Mouse (Mus musculus): ENCODE measurements around the gene Dnajc27.
A peak's percentile ranks its signal among the peaks of the same experiment; 100 is the strongest.

The Dnajc27 gene

DNA sequence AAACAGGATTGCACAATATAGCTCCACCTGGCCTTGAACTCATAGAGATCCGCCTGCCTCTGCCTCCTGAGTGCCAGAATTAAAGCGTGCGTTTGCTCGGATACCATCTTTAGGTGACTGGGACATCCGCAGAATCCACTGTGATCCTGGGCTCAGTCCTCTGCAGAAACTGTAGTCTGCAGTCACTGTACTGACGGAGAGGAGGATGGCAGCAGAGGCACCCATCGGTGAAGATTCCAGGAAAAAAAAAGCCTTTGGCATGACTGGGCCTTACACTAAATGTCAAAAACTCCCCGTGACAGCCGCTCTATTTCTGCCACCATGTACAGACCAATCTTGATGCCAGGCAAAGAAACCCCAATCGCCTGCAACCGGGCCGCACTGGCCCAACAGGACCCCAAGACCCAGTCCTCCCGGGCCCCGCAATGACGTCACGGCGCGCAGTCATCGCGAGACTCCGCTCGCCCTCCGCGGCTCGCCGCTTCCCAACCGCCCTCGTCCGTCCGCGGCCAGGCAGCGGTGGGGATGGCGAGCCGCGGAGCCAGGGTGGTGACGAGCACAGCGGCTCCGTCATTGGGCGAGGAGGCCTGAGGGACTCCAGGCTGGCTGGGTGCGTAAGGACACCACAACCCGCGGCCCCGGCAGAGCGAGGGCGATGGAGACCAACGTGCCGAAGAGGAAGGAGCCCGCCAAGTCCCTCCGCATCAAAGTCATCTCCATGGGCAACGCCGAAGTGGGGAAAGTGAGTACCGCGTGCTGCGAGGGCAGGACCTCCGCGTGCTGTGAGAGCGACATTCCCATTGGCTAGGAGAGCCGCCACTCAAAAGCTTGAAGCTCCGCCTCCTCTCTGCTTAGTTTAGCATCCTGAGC lies at the start of gene Dnajc27:
Dnajc27 (plus strand) TSS at position 452 of the 870 bp plus-strand sequence.
- DNase-seq (ENCODE audit: low spot score) = peak; percentile 92

DNA sequence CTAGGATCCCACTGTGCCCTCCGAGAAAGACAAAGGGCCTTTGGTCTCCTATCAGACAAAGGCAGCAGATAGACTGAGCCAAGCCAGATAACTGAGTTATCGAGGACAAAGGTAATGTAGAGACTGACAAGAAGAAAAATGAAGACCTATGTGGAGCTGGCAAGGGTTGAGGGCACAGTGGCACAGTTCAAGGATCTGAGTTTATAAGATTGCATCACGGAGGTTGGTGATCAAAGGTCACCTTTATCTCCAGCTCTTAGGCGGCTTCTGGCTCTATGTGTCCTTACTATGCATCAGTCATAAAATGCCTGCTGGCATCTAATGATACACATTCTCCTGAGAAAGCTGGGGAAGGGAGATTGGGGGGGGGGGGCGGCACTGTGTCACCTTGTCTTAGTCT lies 46.2 kb upstream of the Dnajc27 start:
- no peak for DNase-seq (ENCODE audit: low spot score)

DNA sequence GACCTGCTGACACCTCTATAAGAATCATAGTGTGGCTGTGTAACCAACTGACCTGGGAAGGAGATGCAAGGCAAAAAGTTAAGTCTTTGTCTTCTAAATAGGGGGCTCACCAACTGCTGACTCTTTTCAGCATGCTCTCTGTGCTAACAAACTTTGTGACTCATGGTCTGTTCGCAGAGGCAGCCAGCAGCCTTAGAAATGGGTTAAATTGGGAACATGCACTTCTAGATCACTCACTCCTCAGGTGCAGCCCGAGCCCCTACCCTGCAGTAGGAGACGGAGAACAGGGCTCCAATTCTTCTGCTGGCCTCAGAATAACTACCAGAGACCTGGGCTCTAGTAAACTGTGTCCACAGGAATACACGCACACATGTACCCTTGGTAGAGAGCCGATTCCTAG lies 44.9 kb upstream of the Dnajc27 start:
- no peak for DNase-seq (ENCODE audit: low spot score)

DNA sequence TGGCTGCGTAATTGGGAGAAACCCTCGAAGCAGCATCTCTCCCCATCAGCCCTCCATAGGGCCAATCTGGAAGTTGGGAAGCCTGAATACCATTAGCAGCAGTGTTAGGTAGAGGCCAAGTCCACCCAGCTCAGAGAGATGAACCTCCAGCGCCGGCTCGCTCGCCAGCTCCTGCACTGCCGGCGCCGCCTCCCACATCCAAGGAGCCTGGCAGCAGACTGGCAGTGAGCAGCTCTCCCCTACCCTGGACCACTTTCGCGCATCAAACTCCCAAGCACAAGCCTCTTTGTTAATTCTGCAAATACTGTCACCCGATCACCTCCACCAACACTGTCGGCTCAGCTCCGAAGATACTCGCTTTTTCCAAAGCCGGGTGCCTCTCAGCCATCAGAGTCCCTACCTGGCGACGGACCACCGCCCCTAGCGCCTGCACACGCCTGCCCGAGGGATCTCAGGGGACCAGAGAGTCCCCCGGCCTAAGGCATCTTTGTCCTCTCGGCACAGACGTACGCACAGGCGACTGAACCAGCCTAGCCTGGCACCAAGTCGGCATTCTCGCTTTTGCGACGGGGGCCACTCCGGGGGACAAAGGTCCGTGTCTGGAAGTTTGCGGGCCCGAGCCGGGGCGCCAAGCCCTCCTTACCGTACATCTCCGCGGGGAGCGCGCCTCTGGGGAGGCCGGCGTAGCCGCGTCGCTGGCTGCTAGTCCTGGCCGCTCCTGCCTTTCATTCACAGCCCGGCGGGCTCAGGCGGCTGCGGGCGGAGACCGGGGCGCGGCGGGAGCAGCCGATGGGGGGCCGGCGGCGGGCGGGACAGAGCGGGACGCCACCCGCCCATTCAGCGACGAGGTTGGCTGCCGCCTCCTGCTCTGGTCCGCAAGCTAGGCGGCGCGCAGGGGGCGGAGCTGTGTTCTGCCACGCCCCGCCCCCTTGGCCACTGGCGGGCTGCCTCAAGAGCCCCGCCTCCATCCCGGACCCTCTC lies 44.0 kb upstream of the Dnajc27 start, which contains the start of gene Efr3b:
Efr3b (minus strand) TSS at position 855 of the 981 bp plus-strand sequence.
- DNase-seq (ENCODE audit: low spot score) = peak; percentile 27

DNA sequence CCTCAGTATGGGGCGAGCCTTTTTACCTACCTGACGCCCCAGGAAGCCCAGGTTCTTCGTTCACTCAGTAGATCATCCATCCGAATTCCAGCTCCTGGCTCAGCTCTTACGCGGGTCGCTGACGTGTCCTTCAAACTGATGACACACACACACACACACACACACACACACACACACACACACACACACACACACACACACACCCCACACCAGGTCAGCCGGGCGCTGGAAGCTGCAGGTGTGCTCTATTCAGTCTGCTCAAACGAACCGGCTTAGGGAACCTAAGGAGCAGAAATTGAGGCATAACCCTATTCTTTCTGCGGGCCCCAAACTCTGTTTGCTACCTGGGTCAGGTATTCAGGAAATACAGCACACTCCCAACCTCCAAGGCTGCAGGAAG lies 43.3 kb upstream of the Dnajc27 start:
- DNase-seq (ENCODE audit: low spot score) = no peak

DNA sequence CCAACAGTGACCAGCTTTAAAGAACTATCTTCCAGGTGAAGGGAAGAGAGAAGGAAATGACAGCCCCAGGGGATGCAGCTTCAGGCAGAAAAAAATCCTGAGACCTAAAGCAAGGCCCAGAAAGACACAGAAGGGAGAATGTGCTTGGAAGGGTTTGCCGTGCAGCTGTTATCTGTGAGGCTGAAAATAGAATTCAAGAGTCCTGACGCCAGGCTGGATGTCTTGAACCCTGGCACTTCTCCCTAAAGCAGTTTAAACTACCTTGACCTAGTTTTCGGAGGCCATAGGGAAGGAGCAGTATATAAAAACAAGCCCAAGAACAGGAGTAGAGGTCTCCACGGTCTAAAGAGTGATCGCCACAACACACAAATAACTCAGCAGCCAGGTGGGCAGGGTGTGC lies 40.0 kb upstream of the Dnajc27 start:
- no peak for DNase-seq (ENCODE audit: low spot score)

DNA sequence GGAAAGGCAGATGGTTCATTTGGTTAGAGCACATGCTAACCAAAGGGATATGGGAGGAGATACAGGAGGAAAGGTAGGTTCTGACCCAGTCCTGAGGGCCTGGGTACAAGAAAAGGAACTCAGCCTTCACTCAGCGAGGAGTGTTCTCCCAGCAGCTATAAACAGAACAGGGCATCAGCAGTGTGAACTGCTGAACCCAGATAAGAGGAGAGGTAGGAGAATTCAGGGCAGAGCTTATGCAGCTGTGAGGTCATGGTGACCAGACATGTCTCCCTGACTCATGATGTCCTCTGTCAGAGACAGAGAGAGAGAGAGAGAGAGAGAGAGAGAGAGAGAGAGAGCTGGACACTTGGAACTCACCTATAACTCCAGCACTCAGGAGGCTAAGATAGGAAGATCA lies 36.4 kb upstream of the Dnajc27 start:
- DNase-seq (ENCODE audit: low spot score) = no peak

DNA sequence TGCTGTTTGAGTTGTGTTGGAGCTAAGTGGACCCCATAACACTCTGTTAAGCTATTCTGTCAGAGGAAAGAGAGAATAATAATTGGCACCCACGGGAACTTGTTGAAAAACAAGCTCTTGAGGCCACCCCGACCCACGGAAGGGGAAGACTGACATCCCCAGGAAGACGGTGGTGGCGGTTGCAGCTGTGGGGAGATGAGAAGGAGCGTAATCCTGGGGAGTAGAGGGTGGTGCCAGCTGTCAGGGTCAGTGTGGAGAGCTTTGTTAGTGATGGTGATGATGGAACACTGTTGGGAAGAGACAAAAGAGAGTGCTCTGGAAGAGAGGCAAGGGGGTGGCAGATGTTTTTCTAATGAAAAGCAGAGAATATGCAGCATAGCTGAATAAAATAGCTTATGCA lies 34.4 kb upstream of the Dnajc27 start:
- no peak for DNase-seq (ENCODE audit: low spot score)

DNA sequence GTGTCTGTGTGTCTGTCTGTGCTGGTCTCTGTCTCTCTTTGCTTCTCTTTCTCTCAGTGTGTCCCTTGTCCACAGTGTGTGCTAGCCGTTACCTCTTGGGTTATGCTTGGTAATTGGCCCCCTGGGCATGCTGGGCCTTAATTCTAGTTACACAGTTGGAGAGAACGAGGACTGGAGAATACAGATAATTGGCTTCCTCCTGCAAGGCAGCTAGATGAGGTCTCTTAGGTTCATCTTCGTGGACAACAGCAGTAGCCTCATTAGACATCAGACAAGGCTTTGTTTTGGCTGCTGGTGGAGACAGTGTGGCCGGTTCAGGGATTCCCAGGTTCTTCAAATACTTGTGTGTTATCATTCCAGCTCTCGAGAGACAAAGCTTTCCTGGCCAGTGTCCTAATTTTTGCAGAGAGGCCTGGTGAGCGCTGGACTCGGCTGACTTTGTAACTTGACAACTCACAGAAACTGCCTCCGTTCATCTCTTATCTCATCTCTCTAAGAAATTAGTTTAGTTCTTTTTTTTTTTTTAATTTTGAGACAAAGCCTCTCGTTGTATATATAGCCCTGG lies 31.4 kb upstream of the Dnajc27 start:
- DNase-seq (ENCODE audit: low spot score) = no peak

DNA sequence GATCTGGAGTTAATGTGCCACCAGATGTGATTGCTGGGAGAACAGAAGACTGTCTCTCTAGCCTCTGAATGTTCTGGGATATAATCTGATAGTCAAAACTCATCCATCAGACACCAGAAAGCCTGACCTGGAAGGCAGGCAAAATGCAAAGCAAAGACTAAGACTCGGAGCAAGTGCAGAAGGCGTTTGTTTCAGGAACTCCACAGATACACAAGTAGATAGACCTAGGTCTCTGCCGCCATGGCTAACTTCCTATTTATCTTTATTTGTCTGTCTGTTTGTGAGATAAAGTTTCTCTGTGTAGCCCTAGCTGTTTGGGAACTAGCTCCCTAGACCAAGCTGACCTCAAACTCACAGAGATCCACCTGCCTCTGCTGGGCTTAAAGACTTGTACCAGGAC lies 28.7 kb upstream of the Dnajc27 start:
- no peak for DNase-seq (ENCODE audit: low spot score)

DNA sequence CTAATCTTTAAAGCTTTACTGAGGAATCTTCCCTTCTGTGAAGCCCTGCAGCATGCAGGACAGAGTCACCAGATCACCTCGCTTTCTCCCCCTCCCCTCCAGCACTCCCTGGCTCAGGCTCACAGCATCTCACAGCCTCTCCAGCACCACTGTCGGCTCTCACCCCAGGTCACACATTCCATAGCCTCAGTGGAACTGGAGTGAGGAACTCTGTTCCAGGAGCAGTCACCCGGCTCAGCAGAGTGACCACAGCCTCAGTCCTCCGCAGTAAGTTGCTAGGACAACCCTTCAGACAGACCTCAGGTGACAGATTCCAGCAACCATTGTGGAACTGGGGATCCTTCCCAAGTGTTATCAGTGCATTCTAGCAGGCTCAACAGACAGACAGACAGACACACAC lies 27.5 kb upstream of the Dnajc27 start:
- no peak for DNase-seq (ENCODE audit: low spot score)

DNA sequence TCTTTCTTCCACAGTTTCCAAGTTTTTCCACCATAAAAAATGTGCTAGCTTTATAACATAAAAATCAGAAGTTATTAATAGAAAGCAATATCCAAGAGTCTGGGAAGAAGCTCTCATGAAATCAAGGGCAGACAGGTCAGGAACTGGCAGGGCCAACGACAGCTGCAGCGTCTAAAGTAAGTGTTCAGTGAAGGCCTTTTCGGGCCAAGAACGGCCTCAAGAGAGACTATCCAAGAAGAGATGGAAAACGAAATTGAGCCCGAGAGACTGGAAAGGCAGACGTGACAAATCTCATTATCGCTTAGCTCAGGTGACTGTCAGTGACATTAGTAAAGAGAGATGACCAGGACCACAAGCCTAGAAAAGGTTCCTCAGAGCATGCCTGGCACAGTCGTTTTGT lies 24.1 kb upstream of the Dnajc27 start:
- no peak for DNase-seq (ENCODE audit: low spot score)

DNA sequence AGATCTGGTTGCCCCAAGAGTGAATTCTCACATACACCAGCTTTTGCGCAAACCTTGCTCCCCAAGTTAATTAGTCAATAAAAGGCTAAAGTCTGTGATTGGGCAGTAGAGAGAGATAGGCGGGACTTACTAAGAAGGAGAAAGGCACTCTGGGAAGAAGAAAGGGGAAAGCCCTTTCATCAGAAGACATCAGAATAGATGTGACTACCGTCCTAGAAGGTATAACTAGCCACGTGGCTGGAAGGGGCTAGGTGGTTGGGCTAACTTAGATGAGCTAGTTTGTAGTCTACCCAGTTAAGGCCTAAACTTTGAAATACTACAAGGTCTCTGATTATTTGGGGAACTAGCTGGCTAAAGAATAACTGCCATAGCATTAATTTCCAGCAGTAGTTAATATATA lies 22.7 kb upstream of the Dnajc27 start:
- no peak for DNase-seq (ENCODE audit: low spot score)

DNA sequence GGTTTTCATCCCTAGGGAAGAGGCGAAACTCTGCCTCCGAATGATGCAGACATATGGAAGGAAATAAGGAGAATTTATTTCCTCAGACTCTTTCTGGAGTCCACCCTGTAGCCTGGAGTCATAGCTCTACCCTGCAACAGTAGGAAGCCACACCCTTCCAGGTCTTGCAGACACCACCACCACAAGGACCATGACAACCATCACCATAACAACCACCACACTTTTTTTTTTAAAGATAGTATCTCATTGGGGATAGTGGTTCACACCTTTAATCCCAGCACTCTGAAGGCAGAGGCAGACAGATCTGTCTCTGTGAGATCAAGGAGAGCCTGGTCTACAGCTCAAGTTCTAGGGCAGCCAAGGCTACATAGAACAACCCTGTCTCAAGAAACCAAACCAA lies 16.9 kb upstream of the Dnajc27 start:
- no peak for DNase-seq (ENCODE audit: low spot score)

DNA sequence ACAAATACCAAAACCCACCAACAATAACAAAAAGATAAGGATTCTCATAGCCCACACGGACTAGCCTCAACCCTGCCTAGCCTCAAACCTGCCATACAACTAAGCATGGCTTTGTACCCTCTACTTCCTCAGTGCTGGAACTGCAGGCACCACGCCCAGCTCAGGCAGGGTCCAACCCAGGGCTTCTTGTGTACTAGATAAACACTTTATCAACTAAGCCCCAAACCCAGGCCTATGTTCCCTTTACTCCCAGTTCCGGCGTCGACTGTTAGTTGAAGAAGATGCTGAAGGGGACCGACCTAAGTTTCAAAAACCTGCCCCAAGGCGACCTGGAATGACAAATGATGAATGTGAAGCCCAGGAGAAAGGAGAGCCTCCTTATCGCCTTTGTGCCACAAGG lies 16.4 kb upstream of the Dnajc27 start:
- DNase-seq (ENCODE audit: low spot score) = no peak

DNA sequence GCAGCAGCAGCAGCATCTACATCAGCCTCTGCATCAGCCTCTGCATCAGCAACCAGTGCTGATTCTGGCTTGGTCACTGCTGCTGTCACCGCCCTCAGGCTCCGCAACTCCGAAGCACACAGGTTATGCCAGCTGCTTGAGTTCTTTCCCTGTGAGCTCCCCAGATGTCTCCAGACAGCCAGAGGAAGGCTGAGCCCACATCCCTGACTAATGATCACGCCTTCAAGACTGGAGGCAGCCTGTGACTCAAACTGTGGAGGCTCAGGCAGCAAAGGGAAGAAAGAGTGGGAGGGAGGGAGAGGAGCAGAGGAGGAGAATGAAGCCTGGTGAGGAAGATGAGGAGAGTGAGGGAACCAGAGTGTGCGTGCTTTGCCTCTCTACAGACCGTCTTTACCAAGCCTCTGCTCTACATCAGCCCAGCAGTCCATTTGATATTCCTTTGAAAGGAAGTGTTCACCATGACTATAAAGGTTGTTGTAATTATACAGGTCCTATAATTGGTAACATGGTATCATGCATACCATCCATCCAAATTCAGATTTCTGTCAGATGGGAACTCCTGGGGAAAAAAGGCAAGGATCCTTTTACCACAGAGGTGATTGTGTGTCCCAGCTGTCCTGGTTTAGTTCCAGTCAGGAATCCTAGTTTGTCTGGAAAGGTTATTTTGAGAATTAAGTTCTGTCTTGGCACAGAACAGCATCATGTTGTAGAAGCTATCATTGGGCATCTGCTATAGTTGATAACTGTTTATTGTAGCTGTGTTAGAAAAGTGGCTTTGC lies 15.5 kb upstream of the Dnajc27 start:
- no peak for DNase-seq (ENCODE audit: low spot score)

DNA sequence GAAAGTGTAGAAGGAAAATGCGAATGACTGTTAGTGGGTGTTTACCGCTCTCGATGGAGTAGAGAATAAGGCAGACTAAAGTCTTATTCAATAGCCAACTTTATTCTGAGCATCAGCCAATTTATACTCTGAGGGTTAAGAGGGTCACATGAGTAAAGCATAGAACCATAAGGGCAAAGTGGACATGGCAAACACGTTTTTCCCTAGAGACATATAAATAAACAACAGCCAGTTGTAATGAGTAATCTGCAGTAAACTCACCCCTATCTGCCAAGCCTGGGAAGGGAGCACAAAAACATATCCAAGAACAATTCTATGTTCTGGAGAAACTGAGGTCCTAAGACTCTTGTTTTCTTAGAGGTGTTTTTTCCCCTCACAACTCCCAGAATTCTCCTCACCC lies 13.8 kb upstream of the Dnajc27 start:
- no peak for DNase-seq (ENCODE audit: low spot score)

DNA sequence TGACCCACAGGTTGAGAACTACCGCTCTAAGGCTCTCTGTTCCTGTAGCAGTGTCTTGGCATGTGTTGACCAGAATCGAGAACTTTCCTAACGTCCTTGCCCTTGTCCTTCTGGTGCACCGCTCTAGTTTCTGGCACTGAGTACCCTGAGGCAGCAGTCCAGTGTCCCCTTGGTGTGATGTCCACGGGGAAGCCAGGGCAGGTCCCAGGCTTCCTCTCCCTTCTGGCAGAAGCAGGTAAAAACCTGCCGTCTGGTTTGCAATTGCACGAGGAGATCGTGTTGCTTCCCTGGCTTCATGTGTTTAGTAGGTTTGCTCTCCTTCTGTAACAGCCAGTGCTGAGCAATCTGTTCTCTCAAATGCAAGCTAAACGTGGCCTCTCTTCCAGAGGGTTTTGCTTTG lies 10.7 kb upstream of the Dnajc27 start:
- no peak for DNase-seq (ENCODE audit: low spot score)

DNA sequence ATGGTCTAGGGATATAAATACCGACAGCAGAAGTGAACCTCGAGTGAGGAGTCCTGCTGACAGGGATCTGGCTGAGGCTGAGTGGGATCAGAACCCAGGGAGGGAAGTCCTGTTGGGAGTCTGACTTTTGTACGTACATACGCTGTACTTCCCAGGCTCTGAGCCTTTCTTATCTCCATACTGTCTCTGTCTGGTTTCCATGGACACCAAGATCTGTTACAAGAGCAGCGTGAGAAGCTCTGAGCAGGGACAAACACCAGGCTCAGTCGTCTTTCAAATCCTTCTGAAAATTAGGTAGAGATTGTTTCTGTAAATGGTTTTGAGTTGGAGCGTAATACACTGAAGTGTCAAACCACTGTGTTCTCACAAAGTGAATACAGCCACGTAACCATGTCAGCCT lies 7.0 kb upstream of the Dnajc27 start:
- DNase-seq (ENCODE audit: low spot score) = no peak

DNA sequence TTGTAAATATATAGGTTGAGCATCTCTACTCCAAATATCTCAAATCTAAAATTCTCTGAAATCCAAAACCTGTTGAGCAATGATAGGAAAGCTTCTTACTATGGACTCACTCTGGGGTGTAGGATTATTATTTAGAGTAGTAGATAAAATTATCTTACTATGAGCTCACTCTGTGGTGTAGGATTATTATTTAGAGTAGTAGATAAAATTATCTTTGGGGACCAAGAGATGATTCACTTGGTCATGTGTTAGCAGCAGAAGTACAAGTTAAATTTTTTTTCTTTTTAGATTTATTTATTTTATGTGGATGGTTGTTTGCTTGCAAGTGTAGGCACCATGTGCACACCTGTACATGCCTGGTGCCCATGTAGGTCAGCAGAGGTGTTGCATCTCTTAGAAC lies 6.0 kb upstream of the Dnajc27 start:
- DNase-seq (ENCODE audit: low spot score) = no peak

DNA sequence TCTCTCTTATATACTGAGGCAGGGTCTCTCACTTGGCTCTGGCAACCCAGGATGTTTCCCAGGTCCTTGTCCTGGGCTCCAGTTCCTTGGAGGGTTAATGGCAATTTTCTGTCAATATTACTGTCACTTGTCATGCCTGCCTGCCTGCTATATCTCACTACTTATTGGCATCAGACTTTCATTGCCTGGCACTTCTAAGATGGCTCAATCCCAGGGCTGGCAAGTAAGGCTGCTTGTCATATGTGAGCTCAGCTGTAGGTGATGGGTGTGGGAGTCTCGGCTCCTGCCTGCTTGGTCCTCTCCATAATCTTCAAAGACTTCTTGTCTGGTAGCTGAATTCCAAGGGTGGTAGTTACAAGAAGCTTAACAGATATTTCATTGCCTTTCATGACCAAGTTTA lies 4.3 kb upstream of the Dnajc27 start:
- no peak for DNase-seq (ENCODE audit: low spot score)

DNA sequence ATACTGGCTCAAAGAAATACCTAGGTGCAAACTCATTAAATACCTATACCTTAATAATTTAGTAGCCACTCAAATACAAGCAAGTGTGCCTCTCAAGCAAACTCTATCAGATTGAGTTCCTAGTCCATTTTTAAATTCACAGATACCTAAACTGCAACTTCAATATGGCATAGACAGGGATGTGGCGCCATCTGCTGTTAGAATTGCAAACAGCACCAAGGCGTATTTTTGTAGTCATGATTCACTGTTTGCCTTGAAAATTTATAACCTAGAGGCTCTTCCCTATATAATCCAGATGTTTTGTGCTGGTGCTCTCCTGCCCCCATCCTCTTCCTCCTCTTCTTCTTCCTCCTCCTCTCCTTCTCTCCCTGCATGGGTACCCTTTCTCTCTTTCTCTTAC lies 2.1 kb upstream of the Dnajc27 start:
- DNase-seq (ENCODE audit: low spot score) = peak; percentile 74
